ENCODE assay signal across 1 mouse cellular context in genomic region chr9:72088893-72089611, GRCm38 (mm10).
TF ChIP-seq lines count a peak whose summit lies in the region.

No protein-coding gene starts in this region.

TF ChIP-seq in MEL, 35 proteins besides CTCF, POLR2A, EP300 and RAD21 (continued from another document):
- TF ChIP-seq CHD2 (IDR thresholded peaks at IDR 0.05; ENCODE audit: low read length) (no peak), TAL1 (IDR thresholded peaks at IDR 0.05; ENCODE audit: low read length) (no peak), ELF1 (IDR thresholded peaks at IDR 0.05; ENCODE audit: low read depth, low read length) (no peak), USF2 (IDR thresholded peaks at IDR 0.05; ENCODE audit: borderline replicate concordance in 1 of 2, insufficient read depth in 1 of 2, low read depth in 1 of 2, low read length in 2 of 2) (no peak), ZC3H11A (IDR thresholded peaks at IDR 0.05; ENCODE audit: low read depth, low read length) (no peak), RCOR1 (IDR thresholded peaks at IDR 0.05; ENCODE audit: low read depth, low read length) (peak; percentile 52; the same call in 1 of the 2 replicates), MAZ (IDR thresholded peaks at IDR 0.05; ENCODE audit: low read depth, low read length) (no peak), CHD1 (IDR thresholded peaks at IDR 0.05; ENCODE audit: low read depth, low read length) (no peak), MEF2A (IDR thresholded peaks at IDR 0.05; ENCODE audit: extremely low read depth, insufficient replicate concordance, low read depth, low read length, poor library complexity, severe bottlenecking) (no peak), E2F4 (IDR thresholded peaks at IDR 0.05; ENCODE audit: borderline replicate concordance, low read depth, low read length) (no peak), ZKSCAN1 (IDR thresholded peaks at IDR 0.05; ENCODE audit: low read depth, low read length) (no peak), POLR2AphosphoS2 (IDR thresholded peaks at IDR 0.05; ENCODE audit: low read length) (no peak), SMC3 (IDR thresholded peaks at IDR 0.05; ENCODE audit: low read depth, low read length) (no peak), TCF12 (IDR thresholded peaks at IDR 0.05; ENCODE audit: low read depth, low read length) (no peak), USF1 (IDR thresholded peaks at IDR 0.05; ENCODE audit: low read depth, low read length) (no peak), MAFK (IDR thresholded peaks at IDR 0.05; ENCODE audit: borderline replicate concordance, low read depth, low read length) (no peak)
